Mouse (Mus musculus) left cerebral cortex, postnatal 14 days (tissue): ENCODE data around the gene Ephb1. TPM values are rescaled to one million over a fixed set of nuclear protein-coding genes. Genes with fewer than 3 reads are reported as not detected.

Experiments
- DNase-seq, 2 experiments: peaks; one replicate each; pipeline ENCODE4 v3.0.0; 2021 to 2022; ENCODE audit warnings: low spot score in 2 of 2, mixed read lengths in 1 of 2
- intact Hi-C: fragments of 180-260 bp; cut with DNase I; formaldehyde crosslinking; loops from one replicate; pipeline ENCODE4 v1.15.1; 2025
- long read RNA-seq, 2 experiments: library from polyadenylated mRNA; stranded (forward); transcript quantifications; one replicate each; pipeline ENCODE4 v2.0.0; 2021
- total RNA-seq, 2 experiments: library from RNA; stranded (reverse); gene quantifications; 2 replicates each; pipeline ENCODE4 v1.2.3; 2021

Ephb1 gene
- total RNA-seq: 10 to 100 TPM; 39.2 to 40.5 TPM
- long read RNA-seq, experiment 1, full-length matches to known transcripts: 39 of 55 reads
- long read RNA-seq, experiment 1, partial matches to known transcripts: 11 of 55 reads
- long read RNA-seq, experiment 1, other reads (novel, unspliced or antisense): 5 of 55 reads
- long read RNA-seq, experiment 2, full-length matches to known transcripts: 18 of 28 reads
- long read RNA-seq, experiment 2, partial matches to known transcripts: 6 of 28 reads
- long read RNA-seq, experiment 2, other reads (novel, unspliced or antisense): 4 of 28 reads

DNA sequence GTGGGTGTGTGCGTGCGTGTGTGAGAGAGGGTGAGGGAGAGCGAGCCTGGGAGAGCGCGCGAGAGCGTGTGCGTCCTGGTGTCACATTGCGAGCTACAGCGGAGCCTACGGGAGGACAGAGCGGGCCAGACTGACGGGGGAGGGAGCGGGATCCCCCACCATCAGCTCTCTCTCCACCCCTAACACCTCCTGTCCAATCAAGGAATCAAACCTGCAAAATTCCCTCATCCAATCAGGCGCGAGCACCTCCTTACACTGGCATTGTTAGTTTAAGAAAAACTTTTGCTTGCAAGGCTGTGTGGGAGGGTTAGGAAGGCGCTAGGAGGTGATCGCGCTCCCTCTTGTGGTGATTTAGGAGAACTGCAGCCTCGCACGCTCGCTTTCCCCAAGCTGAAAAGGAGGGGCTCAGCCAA, at the start of gene Ephb1:
Ephb1 (minus strand) TSS at position 133 of the 413 bp plus-strand sequence.
- intact Hi-C loops: loop anchor here (1.0 to 10.0 kb wide), 7 partner anchors 82 to 1170 kb away; no protein-coding TSS in a partner anchor
- peak; percentile 92 to 97 for DNase-seq

GRCm38 (mm10) chr9:102403086-102404021, 48.9 kb upstream of the Ephb1 start:
- intact Hi-C loops: loop anchor here (5.0 to 10.0 kb wide), 2 partner anchors 111 to 144 kb away; no protein-coding TSS in a partner anchor
- DNase-seq: peak; percentile 68 to 72

DNA sequence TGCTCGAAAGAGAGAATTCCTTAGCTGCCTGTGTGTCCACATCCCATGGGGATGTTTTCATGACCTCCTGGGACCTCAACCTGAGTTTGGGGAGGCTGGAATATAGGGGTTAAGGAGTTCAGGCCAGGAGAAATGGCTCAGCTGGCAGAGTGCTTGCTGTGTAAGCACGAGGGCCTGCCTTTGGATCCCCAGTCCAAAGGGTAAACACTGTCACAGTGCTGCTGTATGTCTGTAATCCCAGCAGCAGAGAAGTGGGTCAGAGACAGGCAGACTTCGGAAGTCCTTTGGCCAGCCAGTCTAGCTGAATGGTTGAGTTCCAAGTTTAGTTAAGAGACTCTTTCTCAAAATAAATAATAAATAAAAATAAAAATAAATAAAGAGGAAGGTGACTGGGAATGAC, 48.2 kb upstream of the Ephb1 start:
- intact Hi-C loops: loop anchor here (5.0 to 10.0 kb wide), 2 partner anchors 112 to 145 kb away; no protein-coding TSS in a partner anchor
- no peak for DNase-seq

GRCm38 (mm10) chr9:102388266-102388665, 33.8 kb upstream of the Ephb1 start:
- intact Hi-C loops: no loop called here
- no peak for DNase-seq

GRCm38 (mm10) chr9:102386816-102387215, 32.3 kb upstream of the Ephb1 start:
- intact Hi-C loops: no loop called here
- DNase-seq: no peak

- no peak for DNase-seq
- intact Hi-C loops: no loop called here
These were observed 25.7 kb upstream of the Ephb1 start for GRCm38 (mm10) chr9:102380235-102380634.

GRCm38 (mm10) chr9:102374661-102375060, 20.2 kb upstream of the Ephb1 start:
- no peak for DNase-seq
- intact Hi-C loops: no loop called here

GRCm38 (mm10) chr9:102373886-102374285, 19.4 kb upstream of the Ephb1 start:
- intact Hi-C loops: no loop called here

DNA sequence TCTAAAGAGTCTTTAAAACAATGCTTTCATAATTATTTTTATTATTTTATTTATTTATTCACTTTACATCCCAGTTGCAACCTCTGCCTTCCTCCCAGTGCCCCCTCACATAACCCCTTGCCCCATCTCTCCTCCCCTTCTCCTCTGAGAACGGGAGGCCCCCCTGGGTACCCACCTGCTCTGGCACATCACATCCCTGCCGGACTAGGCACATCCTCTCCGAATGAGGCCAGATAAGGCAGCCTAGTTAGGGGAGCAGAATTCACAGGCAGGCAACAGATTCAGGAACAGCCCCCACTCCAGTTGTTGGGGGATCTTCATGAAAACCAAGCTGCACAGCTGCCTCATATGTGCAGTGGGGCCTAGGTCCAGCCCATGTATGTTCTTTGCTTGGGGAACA, 17.4 kb upstream of the Ephb1 start:
- DNase-seq: no peak
- intact Hi-C loops: no loop called here

More at GRCm38 (mm10) chr9:102373886-102374285, 19.4 kb upstream of the Ephb1 start:
- no peak for DNase-seq

DNA sequence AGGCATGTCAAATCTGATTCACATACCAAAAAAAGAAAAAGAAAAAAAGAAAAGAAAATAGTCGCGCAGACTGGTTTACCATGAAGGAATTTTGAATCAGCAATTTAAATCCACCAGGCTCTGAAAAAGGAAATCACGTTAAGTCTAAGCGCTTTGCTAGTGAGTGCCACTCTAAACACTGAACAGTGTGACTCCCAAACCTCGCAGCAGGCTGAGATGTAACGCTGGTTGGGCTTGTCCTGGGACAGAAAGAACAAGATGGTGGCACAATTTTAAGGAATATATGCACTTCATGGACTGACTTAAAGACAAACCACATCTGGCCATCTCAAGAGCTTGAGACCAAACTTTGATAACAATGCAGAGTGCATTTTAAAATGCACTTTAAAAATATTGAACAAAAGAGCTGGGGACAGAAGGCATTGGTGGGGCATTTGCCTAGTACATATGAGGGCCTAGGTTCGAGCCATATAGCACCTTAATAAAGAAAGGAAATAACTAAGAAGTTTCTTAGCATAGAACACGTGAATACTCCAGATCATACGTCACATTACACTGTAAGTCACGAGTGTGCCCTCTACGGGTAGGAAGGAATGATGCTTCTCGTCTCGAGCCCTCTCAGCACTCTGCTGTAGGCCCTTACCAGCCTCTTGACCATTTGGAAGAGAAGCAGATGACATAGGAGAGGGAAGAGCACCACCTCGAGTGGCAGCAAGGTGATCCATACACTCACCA, 16.7 kb upstream of the Ephb1 start:
- no peak for DNase-seq
- intact Hi-C loops: no loop called here

DNA sequence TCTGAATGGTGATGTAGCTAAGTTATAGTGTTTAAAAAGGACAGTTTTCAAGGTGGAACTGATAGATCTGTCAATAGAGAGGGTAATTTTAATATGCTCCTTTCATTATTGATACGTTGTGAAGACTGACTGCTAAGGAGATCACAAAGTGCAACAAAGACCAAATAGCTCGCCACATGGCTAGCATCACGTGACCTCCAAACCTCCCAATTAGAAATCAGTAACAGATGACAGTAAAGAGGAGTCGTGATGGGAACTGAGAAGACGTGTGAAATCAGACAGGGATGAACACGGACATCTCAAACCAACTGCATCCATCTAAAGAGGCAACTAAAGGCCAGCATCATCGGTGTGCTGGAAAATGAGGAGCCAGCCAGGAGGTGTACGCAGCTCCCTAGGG, 15.6 kb upstream of the Ephb1 start:
- DNase-seq: no peak
- intact Hi-C loops: no loop called here

DNA sequence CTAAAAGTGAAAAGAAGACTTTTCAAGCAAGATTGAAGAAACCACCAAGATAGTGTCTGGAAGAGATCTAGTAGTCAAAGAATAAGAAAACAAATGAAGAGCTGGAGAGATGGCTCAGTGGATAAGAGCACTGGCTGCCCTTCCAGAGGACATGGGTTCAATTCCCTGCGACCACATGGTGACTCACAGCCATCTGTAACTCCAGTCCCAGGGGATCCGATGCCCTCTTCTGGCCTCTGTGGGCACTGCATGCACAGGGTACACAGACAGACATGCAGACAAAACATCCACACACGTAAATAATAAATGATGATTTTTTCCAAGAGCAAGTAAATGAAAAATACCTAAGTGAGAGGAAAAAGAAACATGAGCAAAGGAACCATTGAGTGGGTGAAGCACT, 14.6 kb upstream of the Ephb1 start:
- intact Hi-C loops: no loop called here
- DNase-seq: no peak

DNA sequence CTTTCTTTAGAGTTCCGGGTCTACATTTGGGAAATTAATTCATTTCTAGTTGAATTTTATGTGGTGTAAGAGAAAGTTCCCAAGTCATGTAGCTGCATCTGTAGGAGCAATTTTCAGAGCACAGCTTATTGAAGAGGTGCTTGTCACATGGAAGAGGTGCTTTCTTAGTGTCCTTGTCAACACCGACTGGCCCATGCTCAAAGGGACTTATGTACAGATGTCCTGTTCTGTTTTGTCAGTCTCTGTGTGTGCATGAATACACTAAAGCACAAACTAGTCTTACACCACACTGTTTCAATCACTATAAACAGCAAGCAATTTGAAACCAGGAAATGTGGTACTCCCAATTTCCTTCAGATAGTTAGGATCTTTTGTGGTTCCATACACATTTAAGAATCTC, 13.3 kb upstream of the Ephb1 start:
- intact Hi-C loops: no loop called here
- DNase-seq: no peak

GRCm38 (mm10) chr9:102365536-102365935, 11.0 kb upstream of the Ephb1 start:
- intact Hi-C loops: no loop called here
- peak in 1 of 2 experiments; percentile 47 for DNase-seq

GRCm38 (mm10) chr9:102359311-102359710, 4.8 kb upstream of the Ephb1 start:
- no peak for DNase-seq
- intact Hi-C loops: loop anchor here (10.0 kb wide), 3 partner anchors 355 to 1175 kb away; no protein-coding TSS in a partner anchor

DNA sequence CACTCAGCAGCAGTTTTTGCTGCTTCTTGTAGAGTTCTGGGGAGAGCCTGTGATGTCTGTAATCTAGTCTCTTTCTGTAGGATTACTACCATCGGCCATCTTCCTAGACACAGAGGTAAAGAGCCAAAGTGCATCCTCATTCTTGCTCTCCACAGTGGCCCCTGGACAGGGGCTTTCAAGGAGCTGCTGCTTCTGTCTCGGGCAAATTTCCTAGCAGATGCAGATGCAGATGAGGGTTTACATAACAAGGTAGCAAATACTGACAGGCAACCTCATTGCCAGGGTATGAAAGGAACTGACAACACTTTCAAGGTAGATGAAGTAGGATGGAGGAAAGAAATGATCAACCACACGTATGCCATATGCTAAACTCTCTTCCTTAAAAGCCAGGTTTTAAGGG, 4.2 kb upstream of the Ephb1 start:
- no peak for DNase-seq
- intact Hi-C loops: loop anchor here (10.0 kb wide), 3 partner anchors 354 to 1174 kb away; no protein-coding TSS in a partner anchor

- intact Hi-C loops: loop anchor here (10.0 kb wide), 3 partner anchors 353 to 1173 kb away; no protein-coding TSS in a partner anchor
These were observed 3.5 kb upstream of the Ephb1 start for GRCm38 (mm10) chr9:102358011-102358410.

DNA sequence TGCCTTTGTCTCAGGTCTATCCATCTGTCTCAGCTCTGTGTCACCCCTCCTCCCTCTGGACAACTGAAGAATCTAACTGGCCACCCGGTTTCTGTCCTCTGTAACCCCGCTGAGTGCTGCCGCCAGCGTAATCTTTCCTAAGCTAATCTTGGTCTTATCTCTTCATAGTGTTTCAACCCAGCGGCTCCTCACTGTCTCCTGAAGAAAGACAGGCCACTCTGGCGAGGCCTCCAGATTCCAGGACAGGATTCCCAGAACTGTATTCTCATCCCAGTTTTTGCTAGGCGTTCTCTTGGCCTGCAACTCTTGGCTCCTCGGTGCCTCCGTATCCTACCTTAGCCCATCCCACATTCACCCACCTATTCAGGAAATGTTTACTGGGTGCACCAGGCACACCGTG, 2.0 kb upstream of the Ephb1 start:
- no peak for DNase-seq
- intact Hi-C loops: loop anchor here (10.0 kb wide), 3 partner anchors 352 to 1172 kb away; no protein-coding TSS in a partner anchor

More at GRCm38 (mm10) chr9:102358011-102358410, 3.5 kb upstream of the Ephb1 start:
- no peak for DNase-seq

DNA sequence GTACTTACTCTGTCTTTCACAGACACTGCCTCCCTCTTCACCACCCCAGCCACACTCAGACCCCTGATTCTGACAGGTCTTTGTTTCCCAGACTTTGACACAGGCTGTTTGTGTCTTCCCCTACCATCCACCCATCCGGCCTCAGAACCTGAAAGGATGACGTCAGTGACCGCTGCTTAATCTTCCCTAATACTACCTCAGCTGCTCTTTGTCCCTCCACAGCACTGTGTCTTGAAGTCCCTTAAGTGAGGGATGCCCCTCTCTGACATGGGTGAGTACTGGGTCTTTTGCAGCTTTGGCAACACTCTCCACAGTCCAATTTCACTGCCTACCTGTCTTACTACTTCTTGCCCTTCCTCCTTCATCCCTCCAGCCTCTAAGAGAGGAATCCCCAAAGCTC, 1.2 kb upstream of the Ephb1 start:
- DNase-seq: no peak
- intact Hi-C loops: loop anchor here (2.0 to 10.0 kb wide), 4 partner anchors 351 to 1171 kb away; no protein-coding TSS in a partner anchor
